Mouse (Mus musculus): ENCODE results near the gene Hist1h1b.
A peak's percentile ranks its signal among the peaks of the same experiment; 100 is the strongest.
"Not testable (repeated sequence)": the region's sequence is repeated elsewhere in the genome, so short reads cannot be mapped to it uniquely, and the experiment has no call there.

The Hist1h1b gene

DNA sequence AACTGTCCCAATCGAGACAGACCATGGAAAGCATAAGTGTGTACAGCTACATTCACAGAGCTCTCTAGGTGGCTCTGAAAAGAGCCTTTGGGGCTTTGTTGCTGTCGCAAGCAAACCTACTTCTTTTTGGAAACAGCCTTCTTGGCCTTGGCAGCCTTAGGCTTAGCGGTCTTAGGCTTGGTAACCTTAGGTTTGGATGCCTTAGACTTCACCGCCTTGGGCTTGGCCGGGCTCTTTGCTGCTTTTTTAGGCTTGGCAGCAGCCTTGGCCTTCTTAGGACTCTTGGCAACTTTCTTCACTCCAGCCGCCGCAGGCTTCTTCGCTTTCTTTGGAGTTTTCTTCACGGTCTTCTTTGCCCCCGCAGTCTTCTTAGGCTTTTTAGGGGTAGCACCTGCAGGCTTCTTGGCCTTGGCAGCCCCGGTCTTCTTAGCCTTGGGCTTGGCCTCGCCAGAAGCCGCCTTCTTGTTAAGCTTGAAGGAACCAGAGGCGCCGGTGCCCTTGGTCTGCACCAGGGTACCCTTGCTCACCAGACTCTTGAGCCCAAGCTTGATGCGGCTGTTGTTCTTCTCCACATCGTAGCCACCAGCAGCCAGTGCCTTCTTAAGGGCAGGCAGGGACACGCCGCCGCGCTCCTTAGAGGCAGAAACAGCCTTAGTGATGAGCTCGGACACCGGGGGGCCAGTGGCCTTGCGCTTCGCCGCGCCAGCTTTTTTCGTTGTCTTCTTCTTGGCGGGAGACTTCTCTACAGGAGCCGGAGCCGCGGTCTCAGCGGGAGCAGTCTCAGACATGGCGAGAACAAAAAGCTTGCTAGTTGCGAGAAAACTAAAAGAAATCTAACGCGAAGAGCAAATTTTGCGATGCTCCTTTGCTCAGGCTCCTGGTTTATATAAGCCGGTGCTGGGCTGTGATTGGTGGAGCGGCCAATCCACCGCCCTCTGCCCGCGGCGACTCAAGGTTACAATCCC, at the start of gene Hist1h1b:
Gene Hist1h1b, minus strand, starts transcription at position 859 of the 965 bp plus-strand sequence.
- DNase-seq: peak; percentile 72 to 82

DNA sequence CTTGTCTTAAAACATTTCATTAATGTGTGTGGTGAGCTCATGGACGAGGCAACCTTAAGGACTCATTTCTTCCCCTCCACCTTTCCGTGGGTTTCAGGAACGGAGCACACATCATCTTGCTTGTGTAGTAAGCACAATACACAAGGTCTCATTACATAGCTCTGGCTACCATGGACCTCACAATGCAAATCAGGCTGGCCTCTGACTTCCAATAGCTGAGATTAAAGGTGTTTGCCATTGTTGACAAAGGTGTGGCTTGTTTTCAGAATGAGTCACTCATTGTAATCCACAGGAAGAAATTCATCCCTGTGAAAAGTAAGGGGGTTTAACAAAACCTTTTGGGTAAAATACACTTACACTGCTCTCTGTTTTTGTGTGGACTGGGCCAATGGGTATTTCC, 48.1 kb upstream of the Hist1h1b start:
- DNase-seq: no peak

DNA sequence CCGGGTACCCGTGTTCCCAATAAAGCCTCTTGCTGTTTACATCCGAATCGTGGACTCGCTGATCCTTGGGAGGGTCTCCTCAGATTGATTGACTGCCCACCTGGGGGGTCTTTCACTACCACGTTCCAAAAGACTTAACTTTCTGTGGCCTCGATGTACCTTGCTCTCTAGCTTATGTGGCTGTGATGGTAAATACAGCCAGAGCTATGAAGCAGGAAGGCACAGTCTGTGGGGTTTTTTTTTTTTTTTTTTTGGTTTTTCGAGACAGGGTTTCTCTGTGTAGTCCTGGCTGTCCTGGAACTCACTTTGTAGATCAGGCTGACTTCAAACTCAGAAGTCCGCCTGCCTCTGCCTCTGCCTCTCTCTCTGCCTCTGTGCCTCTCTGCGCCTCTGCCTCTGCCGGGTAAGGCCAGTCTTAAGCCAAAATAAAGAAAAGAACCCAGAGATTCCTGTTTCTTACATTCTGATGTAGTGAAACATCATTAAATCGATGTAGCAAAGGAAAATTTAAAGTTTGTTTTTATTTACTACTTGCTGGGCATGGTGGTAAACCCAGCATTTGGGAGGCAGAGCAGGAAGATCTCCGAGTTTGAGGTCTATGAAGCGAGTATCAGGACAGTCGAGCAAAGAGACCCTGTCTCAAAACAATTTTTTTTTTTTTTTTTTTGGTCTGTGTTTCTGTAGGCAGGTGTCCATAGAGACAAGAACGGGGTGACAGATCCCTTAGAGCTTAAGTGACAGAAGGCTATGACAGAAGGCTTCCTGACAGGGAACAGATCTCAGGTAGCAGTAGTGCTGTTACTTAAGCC, 39.9 kb upstream of the Hist1h1b start:
- not testable (repeated sequence) for DNase-seq

DNA sequence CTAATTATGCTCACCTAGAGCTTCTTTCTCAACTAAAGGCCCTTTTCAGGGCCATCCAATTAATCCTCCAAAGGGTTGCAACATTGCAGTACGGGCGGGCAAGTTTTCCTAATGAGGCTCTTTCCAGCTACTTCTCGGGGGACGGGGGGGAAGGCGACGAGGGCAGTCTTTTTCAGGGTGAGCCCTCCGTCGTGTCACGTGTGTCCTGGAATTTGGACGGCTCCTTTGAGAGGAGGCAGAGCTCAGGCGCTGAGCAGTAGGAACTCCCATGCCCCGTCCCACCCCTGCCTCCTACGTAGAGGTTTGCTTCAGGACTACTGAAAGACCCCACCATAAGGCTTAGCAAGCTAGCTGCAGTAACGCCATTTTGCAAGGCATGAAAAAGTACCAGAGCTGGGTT, 31.7 kb upstream of the Hist1h1b start:
- DNase-seq: peak; percentile 5 to 22

DNA sequence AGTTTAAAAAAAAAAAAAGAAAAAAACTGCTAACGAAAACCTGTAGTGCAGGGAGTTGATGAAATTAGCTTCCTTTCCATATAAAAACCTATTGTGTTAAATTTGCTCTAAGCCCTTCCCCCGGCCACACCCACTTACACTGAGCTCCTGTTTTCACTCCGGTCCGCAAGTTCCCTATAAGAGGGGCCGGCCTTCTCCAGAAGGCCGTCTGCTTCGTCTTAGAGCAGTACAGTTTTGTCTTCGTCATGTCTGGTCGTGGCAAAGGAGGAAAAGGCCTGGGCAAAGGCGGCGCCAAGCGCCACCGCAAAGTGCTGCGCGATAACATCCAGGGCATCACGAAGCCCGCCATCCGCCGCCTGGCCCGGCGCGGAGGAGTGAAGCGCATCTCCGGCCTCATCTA, 31.1 kb upstream of the Hist1h1b start, which contains the start of gene Hist1h4m:
Gene Hist1h4m, plus strand, starts transcription at position 208 of the 400 bp plus-strand sequence.
- peak; percentile 51 to 64 for DNase-seq

DNA sequence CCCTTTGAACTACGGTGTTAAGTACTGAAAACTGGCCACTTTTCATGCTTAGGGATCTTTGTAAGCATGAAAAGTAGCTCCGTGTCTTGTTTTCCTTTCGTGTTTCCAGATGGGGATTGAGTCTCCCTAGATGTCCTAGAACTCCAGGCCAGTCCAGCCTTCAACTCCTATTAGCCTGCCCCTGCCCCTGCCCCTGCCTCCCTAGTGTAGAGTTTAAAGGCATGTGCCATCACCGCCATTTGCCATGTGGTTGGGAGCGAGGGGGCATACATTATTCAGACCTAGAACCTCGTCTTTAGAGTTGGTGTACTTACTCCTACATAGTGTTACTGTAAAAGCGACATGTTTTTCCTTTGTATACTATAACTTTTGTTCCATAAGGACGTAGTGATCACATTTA, 30.6 kb upstream of the Hist1h1b start:
- not testable (repeated sequence) for DNase-seq

DNA sequence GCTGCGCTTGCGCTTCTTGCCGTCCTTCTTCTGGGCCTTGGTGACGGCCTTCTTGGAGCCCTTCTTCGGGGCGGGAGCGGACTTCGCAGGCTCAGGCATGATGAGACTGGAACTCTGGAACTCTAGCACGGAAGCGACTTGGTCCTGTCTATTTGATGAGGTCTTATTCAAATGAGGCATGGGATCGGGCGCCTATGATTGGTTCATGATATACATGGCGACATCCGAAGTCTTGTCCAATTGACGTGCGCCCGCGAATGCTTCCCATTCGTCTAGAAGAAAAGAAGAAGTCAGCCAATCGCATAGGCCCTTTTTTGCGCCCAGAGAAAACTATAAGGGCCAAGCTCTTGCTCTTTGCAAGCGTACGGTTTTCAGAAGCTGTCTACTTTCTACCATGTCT, 29.6 kb upstream of the Hist1h1b start, which contains the start of the genes Hist1h2bq and Hist1h2ao:
Gene Hist1h2bq, minus strand, starts transcription at position 125 of the 400 bp plus-strand sequence.
Gene Hist1h2ao, plus strand, starts transcription at position 393 of the 400 bp plus-strand sequence.
- not testable (repeated sequence) for DNase-seq

DNA sequence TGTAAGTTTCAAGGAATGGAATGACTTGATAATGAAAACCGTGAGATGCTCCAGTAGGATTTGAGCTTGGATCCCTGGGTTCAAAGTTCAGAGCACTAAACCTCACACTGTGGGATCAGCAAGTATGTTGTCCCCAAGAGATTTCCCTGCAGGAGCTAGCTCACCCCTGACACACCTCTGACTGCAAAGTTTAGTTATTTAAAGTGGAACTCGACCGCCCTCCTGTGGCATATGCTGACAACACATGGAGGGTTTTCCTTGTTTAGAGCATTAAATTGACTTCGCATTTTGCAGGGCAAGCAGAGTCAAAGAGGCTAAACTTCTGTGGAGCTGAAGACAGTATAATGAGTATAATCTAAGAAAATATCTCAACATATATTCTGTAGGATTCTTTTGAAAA, 22.6 kb upstream of the Hist1h1b start:
- not testable (repeated sequence) for DNase-seq

DNA sequence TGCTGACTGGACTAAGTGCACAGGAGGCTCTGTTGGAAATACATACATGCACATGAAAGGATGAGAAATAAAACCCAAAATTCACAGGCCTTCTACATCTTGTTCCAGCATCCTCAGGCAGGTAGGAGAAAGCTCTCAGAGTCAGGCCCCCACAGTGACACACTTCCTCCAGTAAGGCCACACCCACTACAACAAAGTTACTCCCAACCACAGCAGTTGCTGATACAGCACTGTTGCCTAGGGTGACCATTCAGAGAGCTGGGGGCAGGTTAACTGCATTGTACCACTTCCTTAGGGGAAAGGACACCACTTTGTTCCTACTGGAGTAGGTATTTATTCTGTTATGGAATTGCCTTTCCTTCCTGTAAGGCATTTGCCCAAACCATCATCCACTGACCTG, 16.7 kb upstream of the Hist1h1b start:
- DNase-seq: not testable (repeated sequence)

DNA sequence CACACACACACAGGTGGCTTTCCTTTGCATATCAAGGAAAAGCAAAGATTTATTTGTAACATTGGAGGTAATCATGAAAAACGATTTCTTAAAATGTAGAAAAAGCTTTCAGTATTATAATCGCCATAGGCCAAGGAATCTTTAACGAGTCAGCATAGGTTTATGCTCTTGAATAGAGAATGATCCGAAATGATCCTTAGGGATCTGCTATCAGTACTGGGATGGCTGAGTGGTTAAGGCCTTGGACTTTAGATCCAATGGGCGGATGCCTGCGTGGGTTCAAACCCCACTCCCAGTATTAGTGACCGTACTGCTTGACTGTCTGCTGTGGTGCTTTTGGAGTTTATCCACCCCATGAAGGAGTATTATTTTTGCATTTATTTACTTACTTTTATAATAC, 15.2 kb upstream of the Hist1h1b start:
- DNase-seq: no peak

DNA sequence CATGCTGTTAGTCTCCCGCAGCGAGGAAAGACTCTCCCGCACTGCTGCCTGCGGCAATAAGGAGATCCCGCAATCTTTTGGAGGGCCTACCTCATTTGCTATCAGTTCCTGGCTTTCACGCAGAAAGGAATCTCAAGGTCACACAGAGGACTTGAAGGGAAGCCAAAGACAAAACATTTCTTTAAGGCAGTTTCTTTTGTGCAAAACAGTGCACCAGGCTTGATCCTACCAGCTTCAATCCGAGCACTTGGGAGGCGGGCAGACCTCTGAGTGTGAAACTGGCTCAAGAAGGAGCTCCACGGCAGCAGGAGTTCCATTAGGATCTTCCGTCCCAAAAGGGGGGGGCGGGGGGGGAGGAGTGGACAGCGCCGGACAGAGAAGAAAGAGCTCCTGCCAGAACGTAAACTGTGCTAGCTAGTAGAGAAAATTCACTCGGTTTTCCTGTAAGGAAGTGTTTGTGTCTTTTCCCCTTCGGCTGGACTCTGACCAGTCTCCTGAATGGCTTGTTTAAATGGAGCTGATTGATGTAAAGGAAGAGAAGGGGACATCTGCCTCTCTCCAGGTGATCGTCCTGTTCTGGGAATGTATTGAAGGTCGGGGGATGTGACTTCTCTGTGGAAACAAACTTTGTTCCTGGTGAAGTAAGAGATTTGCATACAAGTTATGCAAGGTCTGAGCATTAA, 10.3 kb upstream of the Hist1h1b start:
- DNase-seq: no peak

DNA sequence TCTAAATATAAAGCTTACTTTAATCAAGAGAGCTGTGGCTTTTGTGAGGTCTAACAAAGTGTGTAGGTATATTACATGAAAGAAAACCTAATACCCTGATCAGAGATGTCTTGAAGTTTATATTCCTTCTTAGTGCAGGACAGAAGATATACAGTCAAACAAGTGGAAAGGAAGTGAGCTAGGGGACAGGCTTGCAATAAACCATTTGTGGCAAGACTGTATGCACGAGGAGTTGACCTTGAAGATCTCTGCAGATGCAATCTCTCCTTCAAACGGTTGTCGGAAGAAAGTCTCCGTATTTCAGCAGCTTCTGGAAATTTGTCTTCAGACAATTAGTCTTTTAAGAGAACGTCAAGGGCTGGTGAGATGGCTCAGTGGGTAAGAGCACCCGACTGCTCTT, 9.5 kb upstream of the Hist1h1b start:
- DNase-seq: no peak

DNA sequence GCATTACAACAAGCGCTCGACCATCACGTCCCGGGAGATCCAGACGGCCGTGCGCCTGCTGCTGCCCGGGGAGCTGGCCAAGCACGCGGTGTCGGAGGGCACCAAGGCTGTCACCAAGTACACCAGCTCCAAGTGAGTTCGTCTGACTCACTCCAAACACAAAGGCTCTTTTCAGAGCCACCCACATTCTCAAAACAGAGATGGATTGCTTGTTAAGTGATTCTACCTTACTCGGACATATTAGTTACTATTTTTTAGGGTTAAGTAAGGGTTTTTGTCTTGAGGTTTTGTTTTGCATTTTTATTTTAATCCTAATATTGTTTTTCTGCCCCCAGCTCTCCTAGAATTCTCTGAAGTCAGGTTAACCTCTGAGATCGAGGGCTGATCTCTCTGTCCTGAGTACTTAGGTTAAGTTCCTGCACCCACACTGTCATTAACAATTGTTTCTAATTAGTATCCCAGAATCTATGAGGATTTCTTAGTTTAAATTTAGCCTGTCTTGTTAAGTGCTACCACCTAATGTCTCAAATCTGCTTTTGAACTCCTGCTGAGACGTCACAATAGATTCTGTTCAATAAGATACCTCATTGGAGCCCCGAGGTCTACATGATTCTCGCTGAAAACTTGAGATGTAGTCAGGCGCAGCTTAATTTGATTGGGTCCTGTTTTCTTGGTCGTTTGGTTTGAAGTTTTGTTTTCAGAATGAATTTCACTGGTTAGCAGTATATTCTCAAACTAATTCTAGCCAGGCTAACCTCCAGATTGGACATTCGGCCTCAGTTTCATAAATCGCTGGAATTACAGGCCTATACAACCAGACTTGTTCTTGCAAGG, 7.6 kb upstream of the Hist1h1b start:
- no peak for DNase-seq

DNA sequence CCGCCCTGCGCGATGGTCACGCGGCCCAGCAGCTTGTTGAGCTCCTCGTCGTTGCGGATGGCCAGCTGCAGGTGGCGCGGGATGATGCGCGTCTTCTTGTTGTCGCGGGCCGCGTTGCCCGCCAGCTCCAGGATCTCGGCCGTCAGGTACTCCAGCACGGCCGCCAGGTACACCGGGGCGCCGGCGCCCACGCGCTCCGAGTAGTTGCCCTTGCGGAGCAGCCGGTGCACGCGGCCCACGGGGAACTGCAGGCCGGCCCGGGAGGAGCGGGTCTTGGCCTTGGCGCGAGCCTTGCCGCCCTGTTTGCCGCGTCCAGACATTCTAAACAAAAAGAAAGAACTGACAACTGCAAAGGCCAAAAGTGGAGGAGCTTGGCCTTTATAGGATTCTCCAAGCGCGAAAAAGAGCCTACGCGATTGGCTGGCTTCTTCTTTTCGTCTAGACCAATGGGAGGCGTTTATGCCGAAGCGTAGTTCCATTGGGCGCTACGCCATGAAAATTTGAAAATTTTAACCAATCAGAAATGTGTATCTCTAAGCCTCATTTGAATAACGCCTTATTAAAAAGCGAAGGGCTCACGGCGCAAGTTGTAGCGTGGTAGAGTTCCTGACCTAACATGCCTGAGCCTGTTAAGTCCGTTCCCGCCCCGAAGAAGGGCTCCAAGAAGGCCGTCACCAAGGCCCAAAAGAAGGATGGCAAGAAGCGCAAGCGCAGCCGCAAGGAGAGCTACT, 6.6 kb upstream of the Hist1h1b start, which contains the start of the genes Hist1h2an and Hist1h2bp:
Gene Hist1h2an, minus strand, starts transcription at position 320 of the 731 bp plus-strand sequence.
Gene Hist1h2bp, plus strand, starts transcription at position 563 of the 731 bp plus-strand sequence.
- DNase-seq: peak; percentile 82 to 86

DNA sequence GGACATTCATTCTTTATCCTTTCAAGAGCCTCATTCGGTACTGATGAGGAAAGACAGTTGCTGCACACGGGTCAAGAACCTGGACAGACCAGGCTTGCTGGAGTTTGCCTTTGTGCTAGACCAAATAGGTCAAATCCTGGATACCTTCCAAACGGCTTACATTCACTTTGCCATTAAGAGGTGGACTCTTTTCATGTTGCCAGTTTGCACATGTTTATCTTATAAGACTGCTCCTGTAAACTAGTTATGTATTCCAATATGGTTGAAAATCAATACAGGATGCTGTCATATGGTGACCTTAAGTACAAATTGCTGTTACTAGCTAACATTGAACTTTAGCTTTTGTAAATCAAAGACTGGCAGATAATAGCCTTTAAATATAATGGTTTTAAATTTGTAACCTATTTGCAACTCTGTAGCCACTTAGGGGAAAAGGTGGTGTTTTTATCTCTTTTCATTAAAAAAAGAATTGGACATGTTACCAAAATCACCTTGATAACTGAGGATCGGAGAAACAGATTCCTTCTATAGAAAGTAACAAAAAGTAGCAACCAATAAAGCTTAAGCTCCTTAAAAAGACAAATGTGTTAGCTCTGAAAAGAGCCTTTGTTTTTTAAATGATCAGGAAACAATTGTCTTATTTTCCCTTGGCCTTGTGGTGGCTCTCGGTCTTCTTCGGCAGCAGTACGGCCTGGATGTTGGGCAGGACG, 5.9 kb upstream of the Hist1h1b start:
- no peak for DNase-seq

DNA sequence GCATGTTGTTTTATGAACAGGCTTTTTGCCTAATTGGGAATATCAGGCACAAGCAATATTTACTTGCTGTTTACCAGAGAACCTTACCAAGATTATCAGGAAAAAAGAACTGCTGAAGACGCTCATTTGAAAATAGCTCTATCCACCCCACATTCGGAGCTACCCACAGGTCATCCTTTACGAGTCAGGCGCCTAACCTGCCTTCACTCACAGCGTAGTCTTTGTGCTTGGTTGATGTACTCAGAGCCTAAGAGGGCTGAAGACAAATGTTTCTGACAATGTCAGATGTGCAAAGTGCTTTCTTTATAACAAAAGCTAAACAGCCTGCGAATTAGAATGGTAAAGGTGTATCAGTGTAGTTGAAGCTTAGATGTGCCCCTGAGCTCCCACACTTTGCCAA, 3.9 kb upstream of the Hist1h1b start:
- no peak for DNase-seq

DNA sequence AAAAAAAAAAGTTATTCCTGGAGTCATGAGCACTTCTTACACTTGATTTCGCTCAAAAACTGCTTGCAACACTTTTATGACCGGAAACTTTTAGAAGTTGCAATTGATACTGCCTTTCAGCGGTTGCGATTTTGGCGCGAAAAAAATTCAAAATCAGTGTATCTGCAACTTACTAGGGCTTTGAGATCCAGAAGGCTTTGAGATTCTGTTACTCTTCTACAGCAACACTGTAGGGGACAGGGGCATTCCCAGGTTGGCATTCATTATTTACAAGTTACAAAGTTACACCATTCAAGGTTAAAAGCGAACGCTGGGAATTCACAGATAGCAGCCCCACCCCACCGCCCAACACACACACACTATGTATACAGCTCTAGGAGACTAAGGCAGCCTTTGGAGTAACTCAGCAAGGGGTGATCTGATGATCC, 3.3 kb upstream of the Hist1h1b start:
- peak; percentile 31 to 41 for DNase-seq

DNA sequence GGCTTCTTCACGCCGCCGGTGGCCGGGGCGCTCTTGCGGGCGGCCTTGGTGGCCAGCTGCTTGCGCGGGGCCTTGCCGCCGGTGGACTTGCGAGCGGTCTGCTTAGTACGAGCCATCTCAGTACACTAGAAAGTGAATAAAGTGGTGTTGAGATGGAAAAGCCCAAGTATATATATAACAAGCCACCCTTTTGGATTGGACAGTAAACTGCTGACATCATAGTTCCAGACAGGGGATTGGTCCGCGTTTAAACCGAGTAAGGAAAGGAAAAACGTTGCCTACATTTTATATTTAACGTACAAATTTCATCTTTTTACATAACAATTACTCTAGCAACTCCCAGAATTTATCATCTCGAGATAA, 2.8 kb upstream of the Hist1h1b start, which contains the start of gene Hist1h3i:
Gene Hist1h3i, minus strand, starts transcription at position 116 of the 363 bp plus-strand sequence.
- DNase-seq: peak; percentile 51 to 61

DNA sequence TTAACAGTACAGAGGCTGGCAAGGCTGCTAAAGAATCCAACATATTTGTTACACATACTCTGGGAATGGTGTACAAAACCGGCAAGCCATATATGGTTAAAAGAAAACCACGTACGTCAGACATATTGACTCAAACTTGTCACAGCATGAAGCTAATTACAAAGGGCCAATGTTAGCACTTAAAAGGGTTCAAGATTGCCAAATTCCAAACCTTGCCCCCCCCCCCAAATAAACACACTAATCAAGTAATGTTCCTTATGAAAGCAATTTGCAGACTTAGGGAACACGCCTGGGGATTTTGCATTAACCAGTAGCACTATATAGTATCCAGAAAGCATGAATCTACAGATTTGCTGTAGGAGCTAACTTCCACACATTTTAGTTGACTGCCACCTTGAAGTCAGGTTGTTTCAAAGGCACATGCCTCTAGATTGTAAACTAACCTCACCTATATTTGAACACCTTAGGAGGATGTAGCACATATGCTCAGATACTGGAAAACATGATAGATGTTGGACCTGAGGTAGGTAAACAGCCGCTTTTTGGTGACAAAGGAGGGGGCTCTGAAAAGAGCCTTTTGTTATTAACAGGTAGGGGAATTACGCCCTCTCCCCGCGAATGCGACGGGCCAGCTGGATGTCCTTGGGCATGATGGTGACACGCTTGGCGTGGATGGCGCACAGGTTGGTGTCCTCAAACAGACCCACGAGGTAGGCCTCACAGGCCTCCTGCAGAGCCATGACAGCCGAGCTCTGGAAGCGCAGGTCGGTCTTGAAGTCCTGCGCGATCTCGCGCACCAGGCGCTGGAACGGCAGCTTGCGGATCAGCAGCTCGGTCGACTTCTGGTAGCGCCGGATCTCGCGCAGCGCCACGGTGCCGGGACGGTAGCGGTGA, 2.2 kb upstream of the Hist1h1b start:
- peak; percentile 45 to 55 for DNase-seq
